Mouse (Mus musculus) MEL (cell line): ENCODE data around the gene Gm45233. TPM values are rescaled to one million over a fixed set of nuclear protein-coding genes. Genes with fewer than 3 reads are reported as not detected.

Experiments used
- DNase-seq: peaks from one replicate; pipeline ENCODE4 v3.0.0; 2011; ENCODE audit warnings: low read depth, low spot score
- H3K27ac ChIP-seq: 2 replicates; pipeline ENCODE4 v1.5.1; 2012; ENCODE audit warnings: low read depth, mild to moderate bottlenecking, control low read depth, low read length, moderate library complexity; ENCODE audit not compliant: control insufficient read depth
- H3K27me3 ChIP-seq, 2 experiments: fragments of 150-350 bp in 1 of 2; sonication (generic) in 1 of 2; 2 replicates each; pipeline ENCODE4 v1.6.1; 2012; ENCODE audit warnings: low read length in 2 of 2, mild to moderate bottlenecking in 2 of 2, improper control_type of control experiment in 1 of 2, moderate library complexity in 1 of 2; ENCODE audit not compliant: insufficient read depth in 2 of 2, control insufficient read depth in 1 of 2
- H3K36me3 ChIP-seq, 2 experiments: 2 replicates each; pipeline ENCODE4 v1.6.1; 2012 to 2014; ENCODE audit warnings: low read length in 2 of 2, improper control_type of control experiment in 1 of 2, inconsistent platforms in 1 of 2, mild to moderate bottlenecking in 1 of 2; ENCODE audit not compliant: insufficient read depth in 2 of 2, control insufficient read depth in 1 of 2
- H3K4me1 ChIP-seq, 2 experiments: fragments of 150-350 bp in 1 of 2; sonication (generic) in 1 of 2; 2 replicates each; pipeline ENCODE4 v1.6.1; 2012; ENCODE audit warnings: low read length in 2 of 2, improper control_type of control experiment in 1 of 2, mild to moderate bottlenecking in 1 of 2; ENCODE audit not compliant: insufficient read depth in 2 of 2, control insufficient read depth in 1 of 2
- H3K4me3 ChIP-seq, 2 experiments: fragments of 150-350 bp in 1 of 2; sonication (generic) in 1 of 2; 2 replicates each; pipeline ENCODE4 v1.5.1; 2012; ENCODE audit warnings: low read depth in 2 of 2, low read length in 2 of 2, mild to moderate bottlenecking in 2 of 2, moderate library complexity in 2 of 2, control low read depth in 1 of 2, improper control_type of control experiment in 1 of 2; ENCODE audit not compliant: control insufficient read depth in 1 of 2, insufficient read depth in 1 of 2
- H3K79me2 ChIP-seq: 2 replicates; pipeline ENCODE4 v1.6.1; 2012; ENCODE audit warnings: mild to moderate bottlenecking, low read length, moderate library complexity; ENCODE audit not compliant: control insufficient read depth, poor library complexity, insufficient read depth
- H3K9ac ChIP-seq: 2 replicates; pipeline ENCODE4 v1.6.1; 2012; ENCODE audit warnings: low read depth, mild to moderate bottlenecking, control low read depth, low read length, moderate library complexity; ENCODE audit not compliant: control insufficient read depth, poor library complexity, severe bottlenecking
- H3K9me3 ChIP-seq: fragments of 150-350 bp; sonication (generic); replicated peaks from 2 replicates; pipeline ENCODE4 v1.6.1; 2012; ENCODE audit warnings: mild to moderate bottlenecking, low read length, improper control_type of control experiment, moderate library complexity; ENCODE audit not compliant: insufficient read depth
- ETS1 ChIP-seq: IDR thresholded peaks from 2 replicates; pipeline ENCODE4 v1.6.1; 2012; ENCODE audit warnings: low read depth, mild to moderate bottlenecking, inconsistent platforms, low read length, improper control_type of control experiment, moderate library complexity
- GABPA ChIP-seq: IDR thresholded peaks from 2 replicates; pipeline ENCODE4 v1.6.1; 2012; ENCODE audit warnings: low read depth, mild to moderate bottlenecking, inconsistent platforms, low read length, improper control_type of control experiment, moderate library complexity
- GATA1 ChIP-seq: IDR thresholded peaks from 2 replicates; pipeline ENCODE4 v1.6.1; 2011; ENCODE audit warnings: low read depth, low read length, improper control_type of control experiment
- KAT2A ChIP-seq: conservative IDR thresholded peaks from 2 replicates; pipeline ENCODE4 v1.6.1; 2012; ENCODE audit warnings: low read depth, low read length, improper control_type of control experiment, inconsistent platforms
- MXI1 ChIP-seq: IDR thresholded peaks from 2 replicates; pipeline ENCODE4 v1.6.1; 2011; ENCODE audit warnings: mild to moderate bottlenecking, low read depth, low read length, improper control_type of control experiment
- POLR2AphosphoS5 ChIP-seq: IDR thresholded peaks from 2 replicates; pipeline ENCODE4 v1.6.1; 2012; ENCODE audit warnings: low read depth, borderline replicate concordance, mild to moderate bottlenecking, inconsistent platforms, low read length, moderate library complexity, mixed read lengths
- SIN3A ChIP-seq: IDR thresholded peaks from 2 replicates; pipeline ENCODE4 v1.6.1; 2012; ENCODE audit warnings: low read length, improper control_type of control experiment, inconsistent platforms
- TBP ChIP-seq: IDR thresholded peaks from 2 replicates; pipeline ENCODE4 v1.8.0; 2011; ENCODE audit warnings: low read depth, low read length, improper control_type of control experiment
- ZKSCAN1 ChIP-seq: IDR thresholded peaks from 2 replicates; pipeline ENCODE4 v1.6.1; 2012; ENCODE audit warnings: low read depth, mild to moderate bottlenecking, inconsistent platforms, low read length, improper control_type of control experiment, moderate library complexity
- ZMIZ1 ChIP-seq: IDR thresholded peaks from 2 replicates; pipeline ENCODE4 v1.6.1; 2012; ENCODE audit warnings: low read depth, mild to moderate bottlenecking, inconsistent platforms, low read length, improper control_type of control experiment, moderate library complexity
- polyA plus RNA-seq, 2 experiments: library from polyadenylated mRNA; stranded (reverse) in 1 of 2; unstranded in 1 of 2; fragments of >175 nt in 1 of 2; fragments of >200 nt in 1 of 2; gene quantifications; 2 replicates each; pipeline versions ENCODE4 v1.2.1 to v1.2.4; 2012; ENCODE audit warnings: low replicate concordance in 2 of 2, low read depth in 1 of 2; ENCODE audit not compliant: insufficient read length in 2 of 2, insufficient read depth in 1 of 2, missing spikeins in 1 of 2
- total RNA-seq: library from RNA; depleted of rRNA; stranded (reverse); fragments of 300-350 nt; gene quantifications from 2 replicates; pipeline ENCODE4 v1.2.3, GENCODE M21; 2012

Gene Gm45233
- total and polyA plus RNA-seq, 3 experiments, result 0.42 TPM; not detected in 2

DNA sequence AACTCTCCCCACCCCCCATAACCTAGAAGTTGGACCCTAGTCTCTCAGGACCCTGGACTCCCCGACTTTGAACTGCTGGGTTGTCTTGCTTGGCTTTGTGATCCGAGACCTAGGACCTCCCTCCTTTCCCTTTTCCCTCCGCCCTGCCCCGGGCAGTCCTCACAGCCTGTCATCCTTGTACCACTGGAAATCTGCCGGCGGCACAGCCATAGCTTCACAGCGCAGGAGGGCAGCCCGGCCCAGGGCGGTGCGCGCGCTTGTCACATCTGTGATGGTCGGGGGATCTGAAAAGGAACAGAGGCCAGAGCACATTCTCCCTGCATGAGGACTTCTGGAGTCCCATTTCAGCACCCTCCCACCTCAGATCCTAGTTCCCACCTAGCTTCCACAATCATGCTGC is 32.4 kb downstream of the Gm45233 start:
- H3K4me3 ChIP-seq, result no peak overlapping the region
- no peak for DNase-seq
- TF ChIP-seq KAT2A (no peak), MXI1 (no peak), TBP (no peak), GABPA (no peak), POLR2AphosphoS5 (no peak), GATA1 (no peak)
- TF ChIP-seq, all 39 proteins: peak for 0
- Histone ChIP-seq H3K9me3 (no peaks in the 10 kb centered on the region), H3K27ac (no peak overlapping the region), H3K79me2 (no peaks in the 10 kb centered on the region), H3K27me3 (no peaks in the 10 kb centered on the region), H3K36me3 (no peaks in the 10 kb centered on the region), H3K4me1 (no peaks in the 10 kb centered on the region), H3K9ac (no peak overlapping the region)

DNA sequence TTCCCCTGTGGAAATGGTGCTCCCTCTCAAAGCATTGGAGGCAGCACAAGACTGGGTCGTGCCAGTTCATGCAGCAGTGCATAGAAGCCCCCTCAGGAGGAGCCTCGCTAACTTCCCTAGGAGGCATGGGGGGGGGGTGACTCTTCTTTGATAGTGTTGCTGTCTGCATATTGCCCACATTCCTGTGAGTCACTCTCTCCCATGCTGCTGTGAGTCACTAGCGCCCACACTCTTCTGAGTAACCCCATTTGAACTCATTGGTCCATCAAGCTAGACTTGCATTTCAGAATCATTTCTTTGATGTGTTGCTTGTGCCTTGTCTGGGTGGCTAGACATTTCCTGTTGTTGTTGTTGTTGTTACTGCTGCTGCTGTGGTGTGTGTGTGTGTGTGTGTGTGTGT is 37.3 kb downstream of the Gm45233 start:
- Histone ChIP-seq H3K9ac (no peak overlapping the region), H3K27me3 (no peaks in the 10 kb centered on the region), H3K27ac (no peak overlapping the region), H3K9me3 (no peaks in the 10 kb centered on the region), H3K36me3 (no peaks in the 10 kb centered on the region), H3K79me2 (no peaks in the 10 kb centered on the region)
- TF ChIP-seq ZMIZ1 (no peak), ETS1 (no peak)
- TF ChIP-seq, all 39 proteins: peak for 0
- H3K4me1 ChIP-seq, result no peaks in the 10 kb centered on the region
- H3K4me3 ChIP-seq, result no peak overlapping the region
- no peak for DNase-seq

DNA sequence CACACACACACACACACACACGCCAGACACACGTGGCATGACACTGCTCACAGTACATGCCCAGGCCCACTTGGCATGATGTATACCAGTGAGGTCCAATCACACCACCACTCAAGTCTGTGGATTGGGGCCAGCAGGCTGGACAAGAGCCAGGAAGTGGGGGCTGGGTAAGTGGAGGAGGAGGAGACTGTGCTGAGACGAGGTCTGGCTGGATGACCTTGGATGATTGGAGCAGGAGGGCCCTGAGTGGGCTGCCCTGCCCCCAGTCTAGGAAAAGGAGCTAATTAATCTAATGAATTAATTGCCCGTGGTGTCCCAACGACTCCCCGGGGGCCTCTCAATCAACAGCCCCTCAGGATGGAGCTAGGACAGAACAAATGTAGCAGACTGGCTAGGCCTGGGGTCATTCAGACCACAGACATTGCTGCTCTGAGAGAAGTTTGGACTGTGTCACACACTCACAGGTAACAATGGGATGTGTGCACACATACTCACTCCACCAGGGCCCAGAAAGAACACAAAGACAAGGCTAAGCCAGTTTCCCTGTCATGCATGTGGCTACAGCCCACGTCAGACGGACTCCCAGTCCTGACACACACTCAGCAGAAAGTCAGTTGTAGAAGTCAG is 38.3 kb downstream of the Gm45233 start:
- no peak overlapping the region for H3K9ac ChIP-seq
- DNase-seq, result no peak
- H3K36me3 ChIP-seq, result no peaks in the 10 kb centered on the region
- no peak for TF ChIP-seq SIN3A
- no peak for TF ChIP-seq ZKSCAN1
- no peaks in the 10 kb centered on the region for H3K4me1 ChIP-seq
- no peak overlapping the region for H3K27ac ChIP-seq
- H3K27me3 ChIP-seq, result no peaks in the 10 kb centered on the region
- H3K79me2 ChIP-seq, result no peaks in the 10 kb centered on the region
- H3K9me3 ChIP-seq, result no peaks in the 10 kb centered on the region
- H3K4me3 ChIP-seq, result no peak overlapping the region
